Mouse (Mus musculus) ES-Bruce4 (cell line): ENCODE measurements at regions not wholly inside any gene's neighbourhood (a gene's known extent, or its start where the extent isn't known, plus 50 kb on each side); places are given as distances from the start of the nearest gene placed in this dataset.

ENCODE experiments used
- H3K27ac ChIP-seq: 2 replicates; pipeline ENCODE4 v1.5.1; 2012; ENCODE audit warnings: low read length, inconsistent platforms; ENCODE audit not compliant: insufficient read depth
- H3K27me3 ChIP-seq: 2 replicates; pipeline ENCODE4 v1.6.1; 2012; ENCODE audit warnings: mild to moderate bottlenecking, low read length, inconsistent platforms; ENCODE audit not compliant: control insufficient read depth, poor library complexity, insufficient read depth, severe bottlenecking
- H3K36me3 ChIP-seq: 2 replicates; pipeline ENCODE4 v1.6.1; 2012; ENCODE audit warnings: inconsistent platforms, mild to moderate bottlenecking, low read length, moderate library complexity; ENCODE audit not compliant: control insufficient read depth, poor library complexity, insufficient read depth, severe bottlenecking
- H3K4me1 ChIP-seq: one replicate; pipeline ENCODE4 v1.8.1; 2011; ENCODE audit warnings: low read length; ENCODE audit not compliant: control insufficient read depth, insufficient read depth
- H3K4me3 ChIP-seq: 2 replicates; pipeline ENCODE4 v1.5.1; 2011; ENCODE audit warnings: low read depth, mild to moderate bottlenecking, low read length
- H3K9ac ChIP-seq: 2 replicates; pipeline ENCODE4 v1.6.1; 2012; ENCODE audit warnings: low read depth, mild to moderate bottlenecking, inconsistent platforms; ENCODE audit not compliant: poor library complexity, severe bottlenecking
- H3K9me3 ChIP-seq: replicated peaks from 2 replicates; pipeline ENCODE4 v1.6.1; 2012; ENCODE audit warnings: mild to moderate bottlenecking, low read length, inconsistent platforms; ENCODE audit not compliant: control insufficient read depth, poor library complexity, insufficient read depth, severe bottlenecking
- CTCF ChIP-seq: IDR thresholded peaks from one replicate; pipeline ENCODE4 v1.8.1; 2011; ENCODE audit warnings: low read depth, low read length
- EP300 ChIP-seq: IDR thresholded peaks from 2 replicates; pipeline ENCODE4 v1.6.1; 2011; ENCODE audit warnings: low read depth, low read length; ENCODE audit not compliant: insufficient read depth
- POLR2A ChIP-seq: IDR thresholded peaks from one replicate; pipeline ENCODE4 v1.8.1; 2011; ENCODE audit warnings: low read length; ENCODE audit not compliant: insufficient read depth

DNA sequence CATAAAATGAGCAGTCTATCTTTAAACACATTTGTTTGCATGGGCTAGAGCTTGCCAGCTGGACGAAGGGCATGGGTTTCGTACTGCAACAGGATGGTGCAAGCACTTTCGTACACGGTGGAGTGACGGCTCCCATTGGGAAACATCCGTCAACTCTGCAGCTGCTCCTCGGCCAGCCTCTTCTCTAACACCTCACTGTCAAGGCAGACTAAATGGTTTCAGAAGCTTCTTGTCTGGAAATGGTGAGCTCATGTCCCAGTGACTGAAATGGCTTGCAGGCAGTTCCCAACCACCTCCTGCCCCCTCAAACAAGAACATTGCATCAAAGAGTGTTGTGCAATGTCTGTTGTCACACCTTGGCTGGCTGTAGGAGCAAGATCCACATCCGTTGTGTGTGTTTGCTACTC lies 163.4 kb downstream of the Trib2 start:
- no peaks in the 10 kb centered on the region for H3K4me1 ChIP-seq
- no peaks in the 10 kb centered on the region for H3K9me3 ChIP-seq
- TF ChIP-seq CTCF (no peak), POLR2A (no peak), EP300 (no peak)
- no peaks in the 10 kb centered on the region for H3K36me3 ChIP-seq
- no peaks in the 10 kb centered on the region; the same call in 1 of the 2 replicates for H3K27me3 ChIP-seq
- no peak overlapping the region for H3K9ac ChIP-seq
- H3K27ac ChIP-seq, result no peak overlapping the region
- H3K4me3 ChIP-seq, result no peak overlapping the region

DNA sequence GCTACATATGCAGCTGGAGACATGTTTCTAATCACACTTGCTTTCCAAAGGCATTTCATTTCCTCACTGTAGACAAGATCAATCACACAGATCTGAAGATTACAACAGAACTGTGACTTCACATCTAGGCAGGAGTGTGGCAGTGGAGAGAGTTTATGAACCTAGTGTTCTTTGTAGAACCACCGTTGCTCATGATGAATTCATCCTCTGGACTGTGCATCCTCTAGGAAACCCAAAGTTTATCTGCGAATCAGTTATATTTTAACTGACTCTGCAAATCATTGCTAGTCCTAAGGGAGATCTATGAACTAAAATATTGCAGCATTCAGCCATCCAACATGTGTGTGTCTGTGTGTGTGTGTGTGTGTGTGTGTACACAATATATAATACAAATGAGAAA lies 165.4 kb downstream of the Trib2 start:
- Histone ChIP-seq H3K27ac (no peak overlapping the region), H3K4me3 (no peak overlapping the region), H3K27me3 (no peaks in the 10 kb centered on the region; the same call in 1 of the 2 replicates), H3K36me3 (no peaks in the 10 kb centered on the region), H3K9me3 (no peaks in the 10 kb centered on the region), H3K9ac (no peak overlapping the region), H3K4me1 (no peaks in the 10 kb centered on the region)
- TF ChIP-seq EP300 (no peak), CTCF (no peak), POLR2A (no peak)

DNA sequence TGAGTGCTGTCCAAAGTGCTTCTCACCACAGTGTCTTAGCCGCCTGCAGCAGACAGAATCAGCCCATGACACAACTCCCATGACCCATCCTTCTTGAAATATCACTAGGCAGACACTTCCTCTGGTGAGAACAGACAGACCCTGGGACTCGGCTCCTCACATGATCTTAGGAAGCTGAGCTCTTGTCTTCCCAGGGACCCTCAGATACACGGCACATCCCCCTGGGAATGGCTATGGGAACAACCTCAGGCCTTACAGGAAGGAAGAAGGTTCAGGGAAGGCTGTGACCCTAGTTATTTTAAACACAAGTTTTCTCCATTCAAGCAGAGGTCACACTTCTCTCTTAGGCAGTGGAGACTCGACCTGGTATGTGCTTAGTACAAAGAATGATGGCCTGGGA lies 166.8 kb downstream of the Trib2 start:
- Histone ChIP-seq H3K27me3 (no peaks in the 10 kb centered on the region; the same call in 1 of the 2 replicates), H3K9me3 (no peaks in the 10 kb centered on the region), H3K4me1 (no peaks in the 10 kb centered on the region), H3K36me3 (no peaks in the 10 kb centered on the region), H3K4me3 (no peak overlapping the region), H3K27ac (no peak overlapping the region), H3K9ac (no peak overlapping the region)
- TF ChIP-seq EP300 (no peak), CTCF (no peak), POLR2A (no peak)

DNA sequence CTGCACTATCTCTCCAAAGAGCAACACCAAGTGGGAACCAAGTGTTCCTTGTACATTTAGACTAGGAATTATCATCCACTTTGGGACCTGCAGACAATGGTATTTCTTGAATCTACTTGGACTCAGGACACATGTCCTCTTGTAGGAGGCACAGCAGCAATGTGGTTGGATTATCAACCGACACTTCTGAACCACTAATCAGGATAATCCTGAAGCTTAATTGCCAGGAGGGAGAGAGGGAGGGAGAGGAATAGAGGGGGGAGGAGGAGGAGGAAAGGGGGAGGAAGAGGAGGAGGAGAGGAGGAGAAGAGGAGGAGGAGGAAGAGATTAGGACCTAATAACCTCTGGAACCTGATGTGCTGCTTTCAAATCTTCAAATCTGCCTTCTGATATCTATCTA lies 167.5 kb downstream of the Trib2 start:
- Histone ChIP-seq H3K27ac (no peak overlapping the region), H3K4me3 (no peak overlapping the region), H3K9ac (no peak overlapping the region), H3K27me3 (no peaks in the 10 kb centered on the region; the same call in 1 of the 2 replicates), H3K4me1 (no peaks in the 10 kb centered on the region), H3K9me3 (no peaks in the 10 kb centered on the region), H3K36me3 (no peaks in the 10 kb centered on the region)
- no peak for TF ChIP-seq CTCF
- TF ChIP-seq EP300, result no peak
- no peak for TF ChIP-seq POLR2A

DNA sequence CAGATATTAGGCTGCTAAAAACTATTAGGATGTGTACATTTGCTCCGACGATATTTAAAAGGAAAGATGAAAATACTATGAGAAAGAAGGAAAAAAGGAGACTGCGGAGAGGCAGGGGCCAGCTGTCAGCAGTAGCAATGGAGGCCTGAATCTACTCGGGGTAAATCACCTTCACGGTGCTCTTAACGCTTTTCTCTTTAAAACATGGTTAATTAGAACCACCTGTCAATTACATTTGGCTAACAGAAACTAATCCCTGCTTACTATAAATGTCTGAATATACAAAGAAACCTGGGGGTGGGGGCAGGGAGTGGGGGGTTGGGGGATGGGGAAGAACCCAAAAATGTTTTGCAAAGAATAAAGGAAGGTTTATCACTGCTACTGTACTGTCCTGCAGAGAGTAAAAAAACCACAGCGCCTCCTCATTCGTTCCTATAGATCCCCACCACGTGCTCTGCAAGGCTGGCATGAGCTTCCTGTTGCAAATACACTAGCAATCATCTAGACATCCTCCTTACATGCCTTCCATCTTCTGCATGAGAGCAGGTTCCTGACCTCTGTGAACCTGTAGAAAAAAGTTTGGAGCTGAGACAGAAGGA lies 172.5 kb downstream of the Trib2 start:
- Histone ChIP-seq H3K27me3 (no peaks in the 10 kb centered on the region; the same call in 1 of the 2 replicates), H3K9me3 (no peaks in the 10 kb centered on the region), H3K36me3 (no peaks in the 10 kb centered on the region), H3K4me3 (no peak overlapping the region), H3K4me1 (no peaks in the 10 kb centered on the region), H3K27ac (no peak overlapping the region), H3K9ac (no peak overlapping the region)
- TF ChIP-seq CTCF (no peak), EP300 (no peak), POLR2A (no peak)

DNA sequence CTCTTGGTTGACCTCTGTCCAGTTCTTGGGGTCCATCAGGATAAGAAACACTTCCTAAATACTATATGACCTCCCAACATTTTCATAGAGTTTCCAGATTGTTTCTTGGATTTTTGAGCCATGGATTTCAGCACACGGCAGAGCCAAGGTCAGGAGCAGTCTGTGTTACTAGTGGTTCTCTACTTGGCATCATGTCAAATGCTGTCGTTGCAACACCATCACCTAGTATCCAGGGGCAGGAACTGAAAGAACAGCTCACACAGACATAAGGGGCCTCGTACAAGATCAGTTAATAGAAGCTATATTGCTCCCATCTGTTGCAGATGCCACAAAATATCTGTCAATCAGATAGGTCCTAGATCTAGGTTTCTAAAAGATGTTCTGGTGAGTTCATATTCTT lies 173.1 kb downstream of the Trib2 start:
- H3K9me3 ChIP-seq, result no peaks in the 10 kb centered on the region

More for the DNA sequence above, 173.1 kb downstream of the Trib2 start:
- Histone ChIP-seq H3K4me1 (no peaks in the 10 kb centered on the region), H3K27ac (no peak overlapping the region), H3K4me3 (no peak overlapping the region), H3K9ac (no peak overlapping the region), H3K27me3 (no peaks in the 10 kb centered on the region), H3K36me3 (no peaks in the 10 kb centered on the region)
- TF ChIP-seq EP300 (no peak), CTCF (no peak), POLR2A (no peak)
